Mouse (Mus musculus): ENCODE data around the gene Rtn4rl1. TPM values are rescaled to one million over a fixed set of nuclear protein-coding genes. Genes with fewer than 3 reads are reported as not detected.

Gene Rtn4rl1
- polyA plus RNA-seq, 1 experiment from 2014 or later = 1.2 TPM

- no peak overlapping the region for H3K4me3 ChIP-seq
- H3K27ac ChIP-seq = peak overlapping the region; percentile 71
- H3K4me1 ChIP-seq = peaks cover 51% of the 10 kb centered on the region
- H3K36me3 ChIP-seq = peaks cover 69% of the 10 kb centered on the region
- 38% methylated on average over 9 of the region's 9 CpGs for WGBS (ENCODE audit: insufficient replicate concordance)
- peak; percentile 88 for ATAC-seq
- H3K9me3 ChIP-seq (replicated peaks) = no peaks in the 10 kb centered on the region
- peak overlapping the region; percentile 44; the same call in 1 of the 2 replicates for H3K9ac ChIP-seq
- H3K4me2 ChIP-seq = peak overlapping the region; percentile 35
- no peaks in the 10 kb centered on the region for H3K27me3 ChIP-seq (replicated peaks)
These were observed 107.4 kb downstream of the Rtn4rl1 start for GRCm38 (mm10) chr11:75300954-75301353.

GRCm38 (mm10) chr11:75304797-75305196 lies 111.2 kb downstream of the Rtn4rl1 start:
- H3K4me3 ChIP-seq = no peak overlapping the region
- 51% methylated on average over 9 of the region's 9 CpGs for WGBS (ENCODE audit: insufficient replicate concordance)
- no peak for ATAC-seq
- H3K36me3 ChIP-seq = peaks cover 99% of the 10 kb centered on the region
- H3K27me3 ChIP-seq (replicated peaks) = no peaks in the 10 kb centered on the region
- no peak overlapping the region for H3K27ac ChIP-seq
- no peak overlapping the region for H3K9ac ChIP-seq
- H3K9me3 ChIP-seq (replicated peaks) = no peaks in the 10 kb centered on the region
- H3K4me1 ChIP-seq = peaks cover 37% of the 10 kb centered on the region
- H3K4me2 ChIP-seq = no peak overlapping the region

GRCm38 (mm10) chr11:75308650-75309049 lies 115.1 kb downstream of the Rtn4rl1 start:
- 84% methylated on average over 4 of the region's 4 CpGs for WGBS (ENCODE audit: insufficient replicate concordance)
- ATAC-seq = no peak
- no peaks in the 10 kb centered on the region for H3K9me3 ChIP-seq (replicated peaks)
- no peak overlapping the region for H3K4me2 ChIP-seq
- no peak overlapping the region for H3K4me3 ChIP-seq
- H3K27ac ChIP-seq = no peak overlapping the region
- H3K27me3 ChIP-seq (replicated peaks) = no peaks in the 10 kb centered on the region
- H3K4me1 ChIP-seq = peaks cover 19% of the 10 kb centered on the region; the same call in 1 of the 2 replicates
- H3K9ac ChIP-seq = no peak overlapping the region
- peaks cover 99% of the 10 kb centered on the region for H3K36me3 ChIP-seq

- no peak overlapping the region for H3K4me3 ChIP-seq
- H3K27me3 ChIP-seq (replicated peaks) = no peaks in the 10 kb centered on the region
- no peak overlapping the region for H3K9ac ChIP-seq
- H3K9me3 ChIP-seq (replicated peaks) = no peaks in the 10 kb centered on the region
- H3K36me3 ChIP-seq = peaks cover 98% of the 10 kb centered on the region
- ATAC-seq = no peak
- 89% methylated on average over 8 of the region's 8 CpGs for WGBS (ENCODE audit: insufficient replicate concordance)
- no peak overlapping the region for H3K27ac ChIP-seq
- H3K4me1 ChIP-seq = peaks cover 19% of the 10 kb centered on the region
- H3K4me2 ChIP-seq = no peak overlapping the region
These were observed 117.2 kb downstream of the Rtn4rl1 start for GRCm38 (mm10) chr11:75310813-75311212.

GRCm38 (mm10) chr11:75311751-75312150 lies 118.2 kb downstream of the Rtn4rl1 start:
- ATAC-seq = no peak
- no peaks in the 10 kb centered on the region for H3K27me3 ChIP-seq (replicated peaks)
- H3K9me3 ChIP-seq (replicated peaks) = no peaks in the 10 kb centered on the region
- H3K4me2 ChIP-seq = no peak overlapping the region
- 89% methylated on average over 6 of the region's 6 CpGs for WGBS (ENCODE audit: insufficient replicate concordance)
- no peak overlapping the region for H3K27ac ChIP-seq
- peaks cover 18% of the 10 kb centered on the region for H3K4me1 ChIP-seq
- peaks cover 98% of the 10 kb centered on the region for H3K36me3 ChIP-seq
- no peak overlapping the region for H3K4me3 ChIP-seq
- H3K9ac ChIP-seq = no peak overlapping the region

- no peak overlapping the region for H3K9ac ChIP-seq
- no peaks in the 10 kb centered on the region for H3K9me3 ChIP-seq (replicated peaks)
- no peaks in the 10 kb centered on the region for H3K27me3 ChIP-seq (replicated peaks)
- H3K4me1 ChIP-seq = peaks cover 18% of the 10 kb centered on the region
- H3K36me3 ChIP-seq = peaks cover 98% of the 10 kb centered on the region
- 41% methylated on average over 8 of the region's 8 CpGs for WGBS (ENCODE audit: insufficient replicate concordance)
- peak overlapping the region; percentile 46; the same call in 1 of the 2 replicates for H3K27ac ChIP-seq
- H3K4me3 ChIP-seq = no peak overlapping the region
- no peak overlapping the region for H3K4me2 ChIP-seq
- ATAC-seq = peak; percentile 68
These were observed 120.3 kb downstream of the Rtn4rl1 start for GRCm38 (mm10) chr11:75313834-75314233.

MicroRNAs encoded within 50 kb of the gene (microRNA counts, 519-probe panel; counts per million panel counts)
- microRNA mmu-miR-132 (1,540 counts per million, percentile 71 among the panel's probes with 10 or more counts), microRNA mmu-miR-212 (582 counts per million, percentile 70 among the panel's probes with 10 or more counts)

Small RNAs within 50 kb of the gene (microRNA-seq; reads per million reads assigned to microRNA genes)
- gene Mir132 = 164 reads per million, percentile 54 among the genes with 10 or more reads in this experiment
- 24.6 reads per million, percentile 33 among the genes with 10 or more reads in this experiment for gene Mir212

Other genes with a start within 250 kb of the Rtn4rl1 start
- gene Hic1, start 24.3 kb upstream of the Rtn4rl1 start, polyA plus RNA-seq (2016; fragmentation: Nextera tagmentation; extraction: Ambion mirVana) = 4.6 and 5.8 TPM in 2 replicates
- gene Ovca2, start 14.9 kb upstream of the Rtn4rl1 start, polyA plus RNA-seq (2016; fragmentation: Nextera tagmentation; extraction: Ambion mirVana) = 17.6 and 17.9 TPM in 2 replicates
- 19.7 and 20.5 TPM in 2 replicates for gene Dph1, start 2.5 kb upstream of the Rtn4rl1 start, polyA plus RNA-seq (2016; fragmentation: Nextera tagmentation; extraction: Ambion mirVana)
- 143 and 149 TPM in 2 replicates for gene Rpa1, start 154.5 kb downstream of the Rtn4rl1 start, polyA plus RNA-seq (2016; fragmentation: Nextera tagmentation; extraction: Ambion mirVana)
- 6.9 and 8.6 TPM in 2 replicates for gene Smyd4, start 154.7 kb downstream of the Rtn4rl1 start, polyA plus RNA-seq (2016; fragmentation: Nextera tagmentation; extraction: Ambion mirVana)
- gene Serpinf1, start 228.9 kb downstream of the Rtn4rl1 start, polyA plus RNA-seq (2016; fragmentation: Nextera tagmentation; extraction: Ambion mirVana) = 158 and 172 TPM in 2 replicates
- 351 and 375 TPM in 2 replicates for gene Serpinf2, start 245.8 kb downstream of the Rtn4rl1 start, polyA plus RNA-seq (2016; fragmentation: Nextera tagmentation; extraction: Ambion mirVana)